Mouse (Mus musculus) erythroid progenitor cell, adult 5-6 weeks (primary cell): ENCODE results near the gene Galntl6. TPM values are rescaled to one million over a fixed set of nuclear protein-coding genes. Genes with fewer than 3 reads are reported as not detected.

ENCODE experiments used
- ATAC-seq: replicated peaks from 2 replicates; pipeline ENCODE4 v1.8.0; 2016; ENCODE audit warnings: moderate number of reproducible peaks, mild to moderate bottlenecking, moderate TSS enrichment, inconsistent platforms; ENCODE audit not compliant: poor library complexity, low FRiP score, severe bottlenecking
- total RNA-seq, 2 experiments: library from RNA; stranded (forward) in 1 of 2; stranded (reverse) in 1 of 2; fragments of 150-400 nt in 1 of 2; fragments of 186-747, 209-891 nt in 1 of 2; gene quantifications; 2 replicates each; pipeline versions ENCODE4 v1.2.3 to v1.2.4; 2015 to 2017; ENCODE audit warnings: low replicate concordance in 2 of 2

Gene Galntl6
- total RNA-seq, 2 experiments from 2014 or later = not detected

- ATAC-seq = no peak
Observed at GRCm38 (mm10) chr8:57732795-57733194, 1179.6 kb downstream of the Galntl6 start.

GRCm38 (mm10) chr8:57731666-57732065 lies 1180.8 kb downstream of the Galntl6 start:
- ATAC-seq = no peak

- ATAC-seq = no peak
Observed at GRCm38 (mm10) chr8:57728276-57728675, 1184.2 kb downstream of the Galntl6 start.

GRCm38 (mm10) chr8:57724843-57725627 lies 1187.4 kb downstream of the Galntl6 start:
- ATAC-seq = no peak

Other genes starting within 250 kb of the Galntl6 start
- not detected in 2 replicates for gene BC030500, start 885 bp downstream of the Galntl6 start, total RNA-seq (2015; ENCODE audit: low replicate concordance)
- not detected in 2 replicates for gene BC030500, start 885 bp downstream of the Galntl6 start, total RNA-seq (2017; ENCODE audit: low replicate concordance)